Mouse (Mus musculus) mesoderm, embryonic 11.5 days (tissue): ENCODE measurements around the gene Ndufaf3.

Source experiments
- DNase-seq: peaks from one replicate; pipeline ENCODE4 v3.0.0-alpha.2; 2012; ENCODE audit warnings: low read depth, low spot score

Gene Ndufaf3

GRCm38 (mm10) chr9:108521604-108522003, 45.6 kb downstream of the Ndufaf3 start:
- DNase-seq = no peak

- peak; percentile 63 for DNase-seq
Measured at GRCm38 (mm10) chr9:108517931-108518332, 49.3 kb downstream of the Ndufaf3 start.

DNA sequence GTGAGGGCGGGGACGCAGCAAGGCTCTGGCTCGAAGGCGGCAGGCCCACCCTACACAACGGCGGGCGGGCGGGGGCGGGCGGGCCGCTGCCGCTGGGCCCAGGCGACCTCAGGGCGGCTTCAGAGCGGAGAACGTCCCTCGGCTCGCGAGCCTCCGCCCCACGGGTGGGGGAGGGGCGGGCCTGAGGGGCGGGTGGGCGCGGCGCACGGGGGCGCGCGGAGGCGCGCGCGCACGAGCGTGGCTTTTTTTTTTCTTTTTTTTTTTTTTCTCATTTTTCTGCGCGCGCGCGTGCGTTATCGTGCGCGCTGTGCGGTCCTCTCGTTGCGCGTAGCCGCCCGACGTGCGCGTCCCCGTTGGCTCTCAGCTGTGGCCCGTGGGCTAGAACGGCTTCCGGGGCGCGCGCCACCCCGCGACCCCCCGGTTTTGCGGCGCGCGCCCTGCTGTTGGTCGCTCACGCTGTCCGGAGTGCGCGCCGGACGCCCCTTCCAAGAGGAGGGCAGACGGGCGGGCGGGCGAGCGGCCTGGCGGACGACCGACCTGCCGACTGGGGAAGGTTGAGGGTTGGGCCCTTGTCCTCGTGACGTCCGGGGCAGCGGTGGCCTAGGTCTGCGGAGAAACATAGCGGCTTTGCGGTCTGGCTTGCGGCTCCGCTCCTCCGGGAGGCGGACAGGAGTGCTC, 49.8 kb downstream of the Ndufaf3 start:
- DNase-seq = peak; percentile 91

- peak; percentile 99 for DNase-seq
Measured at GRCm38 (mm10) chr9:108516380-108517251, 50.6 kb downstream of the Ndufaf3 start, which contains the start of gene Qrich1. Gene Qrich1 (plus strand): TSS chr9:108516806.
